Mouse (Mus musculus): ENCODE measurements around the gene Tmem63c.

The Tmem63c gene

DNA sequence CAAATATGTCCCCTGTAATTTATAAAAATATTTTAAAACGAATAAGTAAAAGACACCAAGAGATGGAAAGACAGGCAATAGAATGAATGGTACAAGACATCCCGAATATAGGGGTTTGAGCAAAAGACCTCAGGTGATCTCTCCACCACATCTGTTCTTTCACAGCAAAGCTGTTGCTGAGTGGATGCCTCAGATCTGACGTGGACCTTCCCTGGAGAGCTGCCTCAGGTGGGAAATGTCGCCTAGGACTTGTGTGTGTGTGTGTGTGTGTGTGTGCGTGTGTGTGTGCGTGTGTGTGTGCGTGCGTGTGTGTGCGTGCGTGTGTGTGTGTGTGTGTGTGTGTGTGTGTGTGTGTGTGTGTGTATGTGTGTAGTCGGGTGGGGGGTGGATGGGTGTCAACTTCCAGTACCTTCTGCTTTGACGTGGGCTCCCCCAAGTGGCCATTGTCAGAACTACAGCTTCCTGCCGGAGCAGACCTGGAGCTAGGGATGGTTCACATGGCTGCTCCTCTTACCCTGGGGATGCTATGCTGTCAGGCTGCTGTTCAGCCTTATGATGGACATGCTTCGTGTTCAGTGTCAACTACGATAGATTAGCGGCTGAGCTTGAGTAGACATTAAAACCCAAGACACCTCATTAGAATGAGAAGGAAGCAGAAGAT, 31.7 kb downstream of the Tmem63c start:
- DNase-seq (ENCODE audit: low read depth, low spot score) = no peak

DNA sequence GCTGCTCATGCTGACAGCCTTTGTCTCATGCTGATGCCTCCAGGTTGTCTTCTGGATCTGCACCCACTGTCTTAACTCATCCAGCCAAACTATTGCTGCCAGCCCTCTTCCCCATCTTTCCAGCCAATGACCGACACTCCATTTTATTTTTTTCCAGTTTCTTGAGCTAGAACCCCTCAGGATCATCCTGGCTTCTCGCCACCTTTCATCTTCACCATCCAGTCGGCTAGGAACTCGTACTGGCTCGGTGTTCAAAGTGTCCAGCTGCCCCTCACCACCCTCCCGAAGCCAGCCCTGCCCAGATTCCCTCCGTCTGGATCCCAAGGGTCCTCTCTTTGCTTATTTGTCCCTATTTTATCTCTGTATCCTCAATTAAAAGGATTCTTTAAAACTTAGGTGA, 33.7 kb downstream of the Tmem63c start:
- DNase-seq (ENCODE audit: low read depth, low spot score) = no peak

DNA sequence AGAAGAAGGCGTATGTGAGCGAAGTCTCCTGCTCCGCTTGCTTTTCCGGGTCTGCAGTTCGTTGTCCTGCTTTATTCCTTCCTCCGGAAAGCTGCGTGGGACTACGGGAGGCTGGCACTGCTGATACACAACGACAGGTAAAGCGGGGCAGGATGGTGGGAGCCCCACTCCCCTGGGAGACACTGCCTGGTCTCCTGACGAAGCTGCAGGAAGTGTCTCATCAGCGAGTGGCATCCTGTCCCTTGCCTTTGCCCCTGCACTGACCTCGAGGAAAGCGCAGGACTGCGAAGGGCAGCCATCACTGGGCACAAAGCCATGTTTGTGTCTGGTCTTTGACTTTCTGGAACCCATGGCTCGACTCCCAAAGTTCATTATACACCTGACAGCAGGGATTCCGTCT, 35.9 kb downstream of the Tmem63c start:
- no peak for DNase-seq (ENCODE audit: low read depth, low spot score)

DNA sequence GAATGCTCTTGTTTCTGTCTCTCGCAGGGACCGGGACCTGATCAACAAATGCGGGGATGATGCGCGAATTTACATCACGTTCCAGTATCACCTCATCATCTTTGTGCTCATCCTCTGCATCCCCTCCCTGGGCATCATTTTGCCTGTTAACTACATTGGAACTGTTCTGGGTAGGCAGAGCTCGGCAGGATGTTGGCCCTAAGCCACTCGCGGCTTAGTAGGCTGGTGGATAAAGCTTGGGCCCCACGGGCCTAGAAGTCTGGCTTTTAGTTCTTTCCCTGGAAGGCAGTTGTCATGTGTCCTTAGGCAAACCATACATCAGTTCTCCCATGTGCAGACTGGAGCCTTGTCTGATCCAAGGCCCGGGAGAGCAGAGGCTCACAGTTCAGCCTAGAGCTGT, 44.3 kb downstream of the Tmem63c start:
- no peak for DNase-seq (ENCODE audit: low read depth, low spot score)

DNA sequence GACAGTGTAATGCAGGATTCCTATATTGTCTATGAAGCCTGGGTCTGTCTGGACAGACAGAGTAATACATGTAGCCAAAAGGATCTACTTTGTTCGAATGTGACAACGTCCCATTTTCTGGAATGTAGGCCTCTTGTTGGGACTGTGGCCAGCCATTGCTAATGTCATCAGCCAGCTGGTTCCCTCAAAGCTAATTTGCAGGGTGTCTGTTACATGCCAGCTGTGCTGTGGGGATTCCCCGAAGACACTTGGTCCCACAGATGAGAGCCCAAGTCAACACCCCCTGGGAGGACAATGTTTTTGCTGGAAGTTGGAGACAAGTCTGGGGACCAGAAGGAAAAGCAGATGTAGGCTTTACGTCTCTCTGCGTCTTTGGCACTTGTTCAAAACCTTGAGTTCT, 45.3 kb downstream of the Tmem63c start:
- DNase-seq (ENCODE audit: low read depth, low spot score) = no peak

DNA sequence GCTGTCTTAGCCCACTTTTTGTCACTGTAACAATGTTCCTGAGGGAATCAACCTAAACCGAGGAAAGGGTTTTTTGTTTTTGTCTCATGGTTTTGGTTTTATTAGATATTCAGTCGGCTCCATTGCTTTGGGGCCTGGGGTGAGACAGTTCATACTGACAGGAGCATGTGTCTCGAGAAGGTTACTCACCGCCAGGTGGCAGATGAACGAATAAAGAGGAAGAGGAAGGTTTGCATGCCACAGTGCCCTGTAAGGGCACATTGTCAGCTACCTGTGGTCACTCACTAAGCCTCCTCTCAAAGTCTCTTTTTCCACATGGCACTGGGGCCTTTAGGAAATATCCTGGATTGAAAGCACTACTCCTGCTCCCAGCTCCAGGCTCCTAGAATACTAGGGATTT, 49.4 kb downstream of the Tmem63c start:
- no peak for DNase-seq (ENCODE audit: low read depth, low spot score)

DNA sequence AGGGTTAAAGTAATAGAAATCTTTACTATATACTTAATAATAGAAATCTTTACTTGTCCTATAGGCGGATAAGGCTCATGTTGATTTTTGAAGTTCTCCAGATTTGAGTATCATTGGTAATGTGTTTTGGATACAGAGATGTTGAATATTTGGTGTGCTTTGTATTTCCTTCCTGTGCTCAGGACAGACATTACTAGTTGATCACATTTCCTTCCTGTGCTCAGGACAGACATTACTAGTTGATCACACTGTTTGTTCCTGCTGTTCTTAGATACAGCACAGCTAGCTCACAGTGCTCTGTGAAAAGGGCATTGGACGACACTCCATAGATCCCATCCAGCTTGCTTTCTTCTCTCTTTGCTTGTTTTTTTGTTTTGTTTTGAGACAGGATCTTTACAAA, 55.5 kb downstream of the Tmem63c start:
- DNase-seq (ENCODE audit: low read depth, low spot score) = no peak

DNA sequence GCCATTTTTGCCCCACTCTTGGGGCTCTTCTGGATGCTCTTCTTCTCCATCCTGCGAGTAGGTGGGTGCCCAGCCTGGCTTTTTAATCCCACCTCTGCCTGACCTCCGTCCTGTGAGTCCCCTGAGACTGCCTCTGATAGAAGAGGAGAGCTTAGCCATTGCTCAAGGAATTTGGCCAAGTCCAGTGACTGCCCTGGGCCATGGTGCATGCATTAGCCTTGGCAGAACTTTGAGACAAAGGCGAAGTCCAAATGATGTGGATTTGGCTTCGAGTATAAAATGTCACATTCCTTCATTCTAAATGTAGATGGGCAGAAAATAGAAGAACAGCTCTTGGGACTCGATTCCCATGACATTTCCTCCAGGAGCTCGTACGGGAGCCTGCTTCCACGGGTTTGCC, 61.7 kb downstream of the Tmem63c start:
- no peak for DNase-seq (ENCODE audit: low read depth, low spot score)

DNA sequence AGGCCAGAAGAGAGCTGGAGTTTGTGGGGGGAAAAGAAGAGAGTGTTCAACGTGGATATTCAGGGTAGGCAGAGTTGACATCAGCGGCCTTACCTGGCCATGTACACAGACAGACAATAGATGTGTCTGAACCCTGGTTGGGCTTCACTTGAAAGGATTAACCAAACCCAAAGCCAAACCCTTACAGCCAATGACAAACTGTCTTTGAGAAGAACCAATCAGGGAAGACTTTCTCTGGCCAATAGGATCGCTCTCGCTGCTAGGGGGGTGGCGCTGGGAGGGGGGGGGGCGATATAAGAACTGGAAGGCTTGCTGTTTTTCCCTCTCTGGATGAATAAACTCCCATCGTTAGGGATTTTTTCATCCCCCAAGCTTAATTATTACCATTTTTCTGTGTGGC, 66.1 kb downstream of the Tmem63c start:
- no peak for DNase-seq (ENCODE audit: low read depth, low spot score)

DNA sequence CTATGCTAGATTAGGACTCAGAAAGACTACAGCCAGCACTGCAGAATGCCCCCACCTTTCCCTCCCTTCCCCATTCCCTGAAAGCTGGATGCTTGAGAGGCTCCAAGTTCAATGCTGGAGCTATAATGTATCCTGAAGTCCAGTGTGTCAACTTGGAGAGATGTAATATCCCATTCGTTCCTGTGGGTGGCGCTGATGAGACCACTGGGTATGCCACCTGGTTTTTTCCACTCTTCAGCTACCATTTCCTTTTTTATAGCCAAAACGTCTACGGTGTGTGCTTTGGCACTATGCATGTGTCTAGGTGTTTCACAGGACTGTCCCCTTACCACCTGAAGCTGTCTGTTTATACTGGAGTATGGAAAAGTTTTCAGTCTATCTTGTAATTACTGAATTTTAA, 67.2 kb downstream of the Tmem63c start:
- no peak for DNase-seq (ENCODE audit: low read depth, low spot score)

DNA sequence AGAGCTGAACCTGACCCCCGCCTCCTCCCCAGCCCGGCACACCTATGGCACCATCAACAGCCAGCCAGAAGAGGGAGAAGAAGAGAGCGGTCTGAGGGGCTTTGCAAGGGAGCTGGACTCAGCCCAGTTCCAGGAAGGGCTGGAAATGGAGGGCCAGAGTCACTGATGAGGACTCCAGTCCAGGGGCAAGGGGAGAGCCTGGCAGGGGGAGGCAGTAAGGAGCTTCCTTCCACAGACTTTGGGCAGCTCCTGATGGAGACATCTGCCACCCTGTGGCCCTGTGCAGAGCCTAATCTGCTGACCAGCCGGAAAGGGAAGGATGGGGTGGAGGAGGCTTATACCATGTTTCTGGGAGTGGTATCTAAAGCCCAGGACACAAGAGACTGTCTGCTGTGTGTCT, 68.1 kb downstream of the Tmem63c start:
- DNase-seq (ENCODE audit: low read depth, low spot score) = no peak

DNA sequence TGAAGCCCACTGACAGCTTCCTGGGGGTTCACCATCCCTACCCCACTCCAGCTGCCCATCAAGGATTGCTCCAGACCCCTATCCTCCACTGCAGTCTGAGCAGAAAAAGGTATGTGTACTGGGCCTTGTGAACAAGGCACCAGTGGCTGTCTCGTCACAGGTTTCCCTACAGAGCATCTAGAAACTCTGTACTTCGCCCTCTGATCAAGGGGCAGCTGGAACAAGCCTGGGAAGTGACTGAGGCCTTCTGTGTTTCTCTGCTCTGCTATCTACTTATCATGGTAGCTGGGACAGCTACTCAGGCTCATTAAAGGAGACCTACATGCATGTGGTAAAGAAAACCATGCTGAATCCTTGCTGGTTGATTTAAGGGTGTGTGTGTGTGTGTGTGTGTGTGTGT, 68.6 kb downstream of the Tmem63c start:
- DNase-seq (ENCODE audit: low read depth, low spot score) = no peak

DNA sequence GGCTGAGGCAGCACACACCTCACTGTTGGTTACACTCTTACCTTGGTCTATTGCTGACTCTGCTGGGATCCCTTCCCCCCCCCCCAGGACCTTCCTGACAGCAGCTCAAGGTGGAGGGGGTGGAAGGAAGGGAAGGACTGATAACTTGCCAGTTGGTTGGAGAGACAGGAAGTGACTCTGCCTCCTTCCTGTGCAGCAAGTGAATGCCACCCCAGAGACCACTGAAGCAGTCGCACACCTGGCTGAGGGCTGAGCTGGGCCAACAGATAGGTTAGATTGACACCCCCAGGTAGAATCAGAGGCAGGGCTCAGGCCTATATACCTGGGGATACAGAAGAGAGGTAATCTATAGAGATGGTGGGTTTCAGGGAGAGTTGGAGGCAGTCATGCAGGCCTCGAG, 70.8 kb downstream of the Tmem63c start:
- DNase-seq (ENCODE audit: low read depth, low spot score) = no peak

DNA sequence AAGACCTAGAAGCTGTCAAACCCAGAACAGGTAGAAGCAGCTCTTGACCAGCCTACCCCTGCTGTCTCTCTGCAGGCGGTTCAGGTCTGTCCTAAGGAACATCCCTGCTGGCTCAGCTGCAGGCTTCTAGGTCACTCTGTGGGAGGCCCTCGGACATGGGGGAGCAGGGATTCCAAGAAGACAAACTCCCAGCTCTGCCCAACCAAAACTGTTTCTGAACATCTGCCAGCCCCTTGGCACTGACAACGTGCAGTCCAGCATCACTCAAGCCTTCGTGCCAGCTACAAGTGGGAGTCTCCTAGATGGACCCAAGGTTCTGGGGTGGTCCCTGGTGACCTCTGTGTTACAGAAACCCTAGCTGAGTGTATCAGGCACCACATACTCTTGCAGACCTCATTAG, 72.1 kb downstream of the Tmem63c start:
- DNase-seq (ENCODE audit: low read depth, low spot score) = no peak

DNA sequence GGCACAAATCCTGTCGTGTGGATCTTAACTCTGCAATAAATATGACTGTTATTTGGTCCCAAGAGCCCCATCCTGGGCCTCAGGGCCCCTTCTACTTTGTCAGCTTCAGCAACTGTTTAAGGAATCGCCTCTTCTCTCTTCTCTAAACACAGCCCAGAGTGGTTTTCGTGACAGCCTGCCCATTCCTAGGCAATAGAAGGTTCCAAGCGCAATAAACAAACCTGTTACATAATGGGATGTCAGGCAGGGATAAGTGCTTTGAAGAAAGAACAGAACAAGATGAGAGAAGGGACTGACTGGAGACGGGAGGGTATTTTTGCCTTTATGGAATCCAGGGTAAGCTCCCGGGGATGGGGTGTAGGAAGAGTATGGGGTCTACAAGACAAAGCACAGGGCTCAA, 72.5 kb downstream of the Tmem63c start:
- no peak for DNase-seq (ENCODE audit: low read depth, low spot score)

DNA sequence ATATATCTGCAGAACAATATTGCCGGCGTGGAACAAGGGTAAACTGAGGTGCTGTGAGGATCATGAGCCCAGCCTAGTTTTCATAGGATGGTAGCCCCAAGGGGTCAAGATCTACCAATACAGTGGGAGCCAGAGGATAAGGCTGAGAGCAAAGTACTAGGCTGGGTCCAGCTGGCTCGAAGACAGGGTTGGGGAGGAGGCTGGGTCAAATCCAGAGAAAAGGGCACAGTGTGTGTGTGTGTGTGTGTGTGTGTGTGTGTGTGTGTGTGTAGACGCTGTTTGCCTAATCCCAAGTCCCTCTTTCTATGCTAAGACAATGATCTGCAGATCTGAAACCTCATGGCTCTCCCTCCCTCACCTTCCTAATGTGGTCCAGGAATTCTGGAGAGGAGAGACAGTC, 79.2 kb downstream of the Tmem63c start:
- no peak for DNase-seq (ENCODE audit: low read depth, low spot score)

DNA sequence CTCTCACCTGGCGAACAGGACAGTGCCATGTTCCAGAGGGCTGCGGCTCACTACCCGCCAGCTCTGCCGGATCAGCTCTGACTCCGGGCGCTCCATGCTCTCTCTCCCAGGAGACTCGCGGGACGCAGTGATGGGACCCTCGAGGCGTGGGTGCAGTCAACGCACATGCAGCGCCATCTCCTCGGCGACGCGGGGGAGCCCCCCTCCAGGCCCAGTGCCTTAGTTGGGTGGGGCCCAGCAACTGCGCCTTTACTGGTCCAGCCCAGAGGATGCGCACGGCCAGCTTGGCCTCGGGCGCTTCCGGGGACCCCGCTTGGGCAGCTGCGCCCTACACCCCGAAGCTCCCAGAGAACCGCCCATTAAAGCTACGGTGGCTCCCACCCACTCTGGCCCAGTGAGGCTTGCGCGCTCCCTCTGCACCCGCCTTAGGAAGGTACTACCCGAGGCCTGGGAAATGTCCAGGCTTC, 81.1 kb downstream of the Tmem63c start, which contains the start of gene Ngb:
Gene Ngb, minus strand, starts transcription at position 375 of the 467 bp plus-strand sequence.
- DNase-seq (ENCODE audit: low read depth, low spot score) = no peak

DNA sequence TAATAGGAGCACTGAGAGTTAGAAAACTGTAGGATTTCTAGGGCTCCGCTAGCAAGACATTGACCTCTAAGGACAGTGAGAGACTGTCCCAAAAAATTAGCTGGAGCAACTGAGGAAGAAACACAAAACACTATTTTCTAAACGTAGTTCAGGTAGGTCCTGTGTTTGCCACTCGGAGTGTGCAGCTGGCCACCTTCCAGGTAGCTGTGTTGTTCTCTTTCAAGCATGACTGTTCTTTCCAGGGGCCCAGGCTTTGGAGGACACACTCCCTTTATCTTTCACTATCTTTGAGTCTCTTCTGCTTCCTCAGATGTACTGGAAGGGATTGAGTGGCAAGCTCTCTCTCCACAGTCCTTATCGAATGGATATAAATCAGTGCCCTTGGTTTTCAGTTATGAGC, 82.3 kb downstream of the Tmem63c start:
- no peak for DNase-seq (ENCODE audit: low read depth, low spot score)

DNA sequence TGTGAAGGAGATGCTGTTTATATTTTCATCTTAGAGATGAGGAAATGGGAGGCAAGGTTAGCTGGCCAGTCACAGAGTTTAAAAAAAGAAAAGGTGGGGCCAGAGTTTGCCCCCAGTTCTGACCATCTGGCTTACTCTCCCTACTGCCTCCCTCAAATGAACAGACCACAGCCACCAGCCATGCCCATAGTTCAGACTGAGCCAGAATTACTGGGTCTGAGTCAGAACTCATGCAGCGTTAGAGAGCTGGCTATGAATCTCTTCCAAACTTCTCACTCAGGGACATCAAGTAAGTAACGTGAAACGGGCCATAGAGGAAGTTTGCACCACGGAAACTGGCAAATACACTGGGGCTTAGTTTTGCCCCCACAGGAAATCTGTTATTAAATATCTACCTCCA, 83.7 kb downstream of the Tmem63c start:
- DNase-seq (ENCODE audit: low read depth, low spot score) = no peak

DNA sequence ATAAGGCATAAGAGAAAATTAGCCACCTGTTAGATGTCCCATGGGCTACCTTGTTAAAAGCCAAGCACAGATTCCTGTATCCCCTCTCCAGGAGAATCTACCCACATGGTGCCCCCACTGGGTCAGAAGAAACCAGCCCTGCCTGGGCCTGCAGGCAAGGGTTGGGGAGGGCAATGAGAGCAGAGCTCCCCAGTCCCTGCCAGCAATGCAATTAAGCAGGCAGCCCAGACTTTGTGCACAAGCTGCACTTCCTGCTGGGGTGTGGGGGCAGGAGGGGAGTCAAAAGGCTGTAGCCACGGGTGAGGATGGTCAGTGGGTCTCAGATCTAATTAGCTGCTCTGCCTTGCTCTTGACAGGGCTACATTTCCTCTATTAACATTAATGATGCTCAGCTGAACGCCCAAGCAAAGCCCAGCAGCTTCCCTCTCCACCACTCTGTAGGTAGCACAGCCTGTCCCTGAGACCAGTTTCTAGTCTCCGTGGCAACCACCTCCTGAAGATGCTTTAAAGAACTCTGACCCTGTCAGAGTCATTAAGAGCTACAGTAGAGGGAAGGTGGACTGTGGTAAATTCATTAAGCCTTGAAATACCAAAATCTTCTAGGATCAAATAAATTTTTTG, 86.3 kb downstream of the Tmem63c start:
- no peak for DNase-seq (ENCODE audit: low read depth, low spot score)

DNA sequence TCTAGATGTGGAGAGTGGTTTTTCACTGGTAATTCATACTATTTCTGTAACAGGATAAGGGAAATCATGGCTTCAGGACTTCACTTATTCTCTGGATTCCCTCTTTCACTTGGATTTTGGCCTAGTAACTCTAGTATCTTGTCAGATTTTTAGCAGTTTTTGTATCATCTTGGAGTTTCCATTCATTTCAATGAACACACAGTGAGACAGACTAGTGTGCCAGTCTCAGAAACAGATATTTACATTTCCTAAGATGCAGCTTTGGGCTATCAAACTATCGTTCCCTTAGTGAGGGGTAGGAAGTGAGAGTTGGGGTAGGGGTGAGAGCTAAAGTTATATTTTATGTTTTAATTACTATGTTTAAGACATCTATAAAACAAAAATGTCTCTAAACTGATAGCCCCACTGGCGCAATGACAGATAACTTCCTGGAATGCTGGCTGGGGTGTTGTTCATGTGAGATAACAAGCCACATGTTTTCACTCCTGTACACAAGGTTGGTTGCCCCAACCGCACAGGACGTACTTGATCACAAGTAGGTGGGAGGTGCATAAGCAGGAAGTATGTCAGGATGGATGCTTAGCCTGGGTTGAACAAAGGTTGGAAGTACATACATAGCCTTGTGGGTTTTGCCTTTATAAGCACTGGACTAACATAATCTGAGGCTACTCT, 100.9 kb downstream of the Tmem63c start:
- no peak for DNase-seq (ENCODE audit: low read depth, low spot score)

DNA sequence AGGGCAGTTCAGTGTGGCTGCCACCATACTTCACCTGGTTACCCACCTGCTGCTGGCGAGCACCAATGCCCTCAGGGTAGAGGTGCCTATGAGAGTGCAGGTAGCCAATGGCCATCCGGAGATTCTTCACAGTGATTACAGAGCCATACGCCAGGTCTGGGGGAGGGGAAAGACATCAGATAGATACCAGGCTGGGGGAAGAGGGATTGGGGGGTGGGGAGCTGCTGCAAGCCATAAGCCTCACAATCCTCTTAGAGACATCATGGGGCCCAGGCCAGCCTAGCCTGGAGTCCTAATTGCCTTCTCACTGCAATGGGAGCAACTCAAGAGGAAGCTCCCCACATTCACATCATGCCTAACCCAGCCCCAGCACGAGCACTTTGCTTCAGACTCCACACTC, 106.1 kb downstream of the Tmem63c start:
- DNase-seq (ENCODE audit: low read depth, low spot score) = no peak

DNA sequence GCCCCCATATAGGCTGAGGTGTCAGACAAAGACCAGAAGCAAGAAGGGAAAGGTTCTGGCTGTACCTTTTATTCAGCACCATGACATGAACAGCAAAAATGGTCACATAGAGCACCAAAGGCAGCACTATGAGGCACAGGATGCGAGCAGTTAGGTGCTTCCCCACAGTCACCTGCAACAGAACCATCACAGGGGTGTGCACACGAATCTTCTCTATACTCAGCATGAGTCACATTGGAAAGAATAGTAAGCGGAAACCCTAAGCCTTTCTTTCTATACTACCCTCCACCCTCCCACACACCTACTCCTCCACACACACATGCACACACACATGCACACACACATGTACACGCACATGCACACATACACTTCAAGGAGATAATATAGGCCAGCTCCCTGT, 109.1 kb downstream of the Tmem63c start:
- no peak for DNase-seq (ENCODE audit: low read depth, low spot score)
